Mouse (Mus musculus) brain, embryonic 14.5 days (tissue): ENCODE measurements at regions not wholly inside any gene's neighbourhood (a gene's known extent, or its start where the extent isn't known, plus 50 kb on each side); places are given as distances from the start of the nearest gene placed in this dataset.

Experiments used
- CTCF ChIP-seq: fragments of 200-500 bp; IDR thresholded peaks from 2 replicates; pipeline ENCODE4 v1.5.1; 2012; ENCODE audit warnings: inconsistent platforms, mild to moderate bottlenecking, moderate library complexity, borderline replicate concordance; ENCODE audit not compliant: insufficient read depth, insufficient read length; ENCODE audit errors: extremely low read depth
- POLR2A ChIP-seq: fragments of 200-500 bp; IDR thresholded peaks from 2 replicates; pipeline ENCODE4 v1.6.1; 2012; ENCODE audit warnings: mild to moderate bottlenecking, inconsistent platforms, borderline replicate concordance; ENCODE audit not compliant: poor library complexity, insufficient read depth, insufficient read length, severe bottlenecking; ENCODE audit errors: extremely low read depth

- no peak for TF ChIP-seq CTCF
- no peak for TF ChIP-seq POLR2A
Observed at GRCm38 (mm10) chr10:117430224-117430884, 50.5 kb upstream of the Cpsf6 start.
